Mouse (Mus musculus): Measurements from ENCODE around the gene Uvrag. TPM values are rescaled to one million over a fixed set of nuclear protein-coding genes. Genes with fewer than 3 reads are reported as not detected.
A peak's percentile ranks its signal among the peaks of the same experiment; 100 is the strongest.

The Uvrag gene
- polyA plus RNA-seq, 2 experiments, result 9.8 to 16.2 TPM

DNA sequence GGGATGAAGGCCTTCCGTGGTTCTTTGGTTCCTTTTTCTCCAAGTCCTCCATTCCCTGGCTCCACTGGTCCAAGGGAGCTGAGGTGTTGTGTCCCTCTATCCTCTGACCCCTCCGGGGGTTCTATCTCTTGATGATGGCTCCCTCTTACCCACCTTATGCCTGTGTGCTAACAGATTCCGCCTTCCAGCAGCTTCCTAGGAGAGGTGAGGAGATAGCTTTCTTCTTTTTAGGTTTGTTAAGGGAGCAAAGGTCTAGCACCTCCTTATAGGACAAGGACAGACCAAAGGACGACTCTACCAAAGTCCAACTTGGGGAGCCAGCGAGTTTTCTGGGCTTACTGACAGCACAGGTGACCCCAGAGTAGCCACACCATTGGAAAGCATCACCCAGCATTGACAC lies 181.7 kb downstream of the Uvrag start:
- no peak overlapping the region for H3K4me3 ChIP-seq (replicated peaks; ENCODE audit: low read length)
- H3K9ac ChIP-seq (ENCODE audit: low read depth, low read length, severe bottlenecking), result no peak overlapping the region
- TF ChIP-seq POLR2A (IDR thresholded peaks at IDR 0.05; ENCODE audit: borderline replicate concordance, extremely low read depth, insufficient read depth, insufficient read length), result no peak
- no peak overlapping the region for H3K4me2 ChIP-seq (replicated peaks; ENCODE audit: low read depth, low read length, severe bottlenecking)
- peaks cover 14% of the 10 kb centered on the region; the same call in 1 of the 2 replicates for H3K27me3 ChIP-seq (ENCODE audit: control insufficient read depth, insufficient read depth, low read length)
- DNase-seq (ENCODE audit: low spot score), result no peak
- peaks cover 53% of the 10 kb centered on the region for H3K4me1 ChIP-seq (ENCODE audit: control insufficient read depth, insufficient read depth, low read length)
- 80% methylated on average over 5 of the region's 5 CpGs for WGBS
- no peaks in the 10 kb centered on the region for H3K9me3 ChIP-seq (ENCODE audit: control insufficient read depth, low read length)
- ATAC-seq (ENCODE audit: low FRiP score, low read depth), result no peak
- no peaks in the 10 kb centered on the region for H3K36me3 ChIP-seq (ENCODE audit: control insufficient read depth, insufficient read depth, low read length)
- H3K27ac ChIP-seq (replicated peaks; ENCODE audit: low read depth, low read length), result no peak overlapping the region

DNA sequence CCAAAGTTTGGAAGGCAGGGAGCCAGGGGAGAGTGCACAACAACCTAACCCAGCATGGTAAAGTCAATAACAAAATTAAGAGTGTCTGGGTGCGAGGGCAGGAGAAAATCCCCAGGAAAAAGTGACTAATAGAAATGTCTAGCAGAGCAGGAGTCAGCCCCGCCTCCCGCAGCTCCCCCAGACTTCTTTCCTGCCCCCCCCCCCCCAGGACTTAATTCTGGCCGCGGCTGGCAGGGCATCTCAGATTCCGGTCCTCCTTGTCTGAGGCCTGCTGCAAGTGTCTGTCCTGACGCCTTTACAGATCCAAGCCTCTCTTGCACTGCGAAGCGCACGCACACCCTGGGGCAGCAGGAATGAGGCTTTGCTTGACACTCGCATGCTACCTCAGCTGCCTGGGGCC lies 182.8 kb downstream of the Uvrag start:
- H3K4me1 ChIP-seq (ENCODE audit: control insufficient read depth, insufficient read depth, low read length), result peaks cover 58% of the 10 kb centered on the region
- DNase-seq (ENCODE audit: low spot score), result peak; percentile 59
- ATAC-seq (ENCODE audit: low FRiP score, low read depth), result no peak
- H3K27me3 ChIP-seq (ENCODE audit: control insufficient read depth, insufficient read depth, low read length), result peaks cover 14% of the 10 kb centered on the region; the same call in 1 of the 2 replicates
- no peak for TF ChIP-seq POLR2A (IDR thresholded peaks at IDR 0.05; ENCODE audit: borderline replicate concordance, extremely low read depth, insufficient read depth, insufficient read length)
- H3K4me2 ChIP-seq (replicated peaks; ENCODE audit: low read depth, low read length, severe bottlenecking), result no peak overlapping the region
- no peak overlapping the region for H3K9ac ChIP-seq (ENCODE audit: low read depth, low read length, severe bottlenecking)
- no peaks in the 10 kb centered on the region for H3K9me3 ChIP-seq (ENCODE audit: control insufficient read depth, low read length)
- peak overlapping the region; percentile 52; the same call in 1 of the 2 replicates for H3K27ac ChIP-seq (replicated peaks; ENCODE audit: low read depth, low read length)
- H3K36me3 ChIP-seq (ENCODE audit: control insufficient read depth, insufficient read depth, low read length), result no peaks in the 10 kb centered on the region
- 12% methylated on average over 9 of the region's 11 CpGs for WGBS
- H3K4me3 ChIP-seq (replicated peaks; ENCODE audit: low read length), result no peak overlapping the region

DNA sequence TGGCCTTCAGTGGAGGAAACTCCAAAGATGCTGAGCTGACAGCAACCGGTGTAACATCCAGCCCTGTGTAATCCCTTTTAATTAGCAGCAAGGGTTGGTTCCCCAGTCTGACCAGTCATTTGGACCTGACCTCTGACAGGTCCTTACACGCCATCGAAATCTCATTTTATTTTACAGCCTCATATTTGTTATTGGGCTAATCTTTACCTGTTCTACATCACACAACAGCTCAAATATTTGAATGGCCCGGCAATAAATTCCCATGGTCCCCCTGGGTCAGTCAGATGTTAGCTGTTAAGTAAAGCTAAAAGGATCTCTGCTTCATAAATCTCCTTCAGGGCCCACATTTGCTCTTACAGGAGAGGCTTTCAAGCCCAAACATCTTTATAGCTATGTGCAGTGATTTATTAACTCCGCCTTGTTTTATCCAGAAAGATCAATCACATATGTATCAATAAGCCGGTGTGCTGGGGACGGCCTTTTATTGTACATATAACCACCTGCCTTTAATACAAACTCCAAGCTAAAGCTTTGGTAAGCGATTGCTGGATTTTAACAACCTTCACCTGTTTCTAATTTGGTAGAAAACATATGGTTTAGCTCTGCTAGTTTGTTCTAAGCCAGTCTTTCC lies 183.7 kb downstream of the Uvrag start:
- 21% methylated on average over 8 of the region's 8 CpGs for WGBS
- H3K27me3 ChIP-seq (ENCODE audit: control insufficient read depth, insufficient read depth, low read length), result peaks cover 14% of the 10 kb centered on the region; the same call in 1 of the 2 replicates
- DNase-seq (ENCODE audit: low spot score) (peak; percentile 94), ATAC-seq (ENCODE audit: low FRiP score, low read depth) (peak; percentile 82)
- H3K4me1 ChIP-seq (ENCODE audit: control insufficient read depth, insufficient read depth, low read length), result peaks cover 52% of the 10 kb centered on the region
- H3K4me2 ChIP-seq (replicated peaks; ENCODE audit: low read depth, low read length, severe bottlenecking), result 0 out of 2 replicates have a peak overlapping the region, but pooled peaks have one; percentile 1
- no peak overlapping the region for H3K9ac ChIP-seq (ENCODE audit: low read depth, low read length, severe bottlenecking)
- no peaks in the 10 kb centered on the region for H3K36me3 ChIP-seq (ENCODE audit: control insufficient read depth, insufficient read depth, low read length)
- H3K4me3 ChIP-seq (replicated peaks; ENCODE audit: low read length), result no peak overlapping the region
- no peaks in the 10 kb centered on the region for H3K9me3 ChIP-seq (ENCODE audit: control insufficient read depth, low read length)
- H3K27ac ChIP-seq (replicated peaks; ENCODE audit: low read depth, low read length), result no peak overlapping the region
- TF ChIP-seq POLR2A (IDR thresholded peaks at IDR 0.05; ENCODE audit: borderline replicate concordance, extremely low read depth, insufficient read depth, insufficient read length), result no peak

DNA sequence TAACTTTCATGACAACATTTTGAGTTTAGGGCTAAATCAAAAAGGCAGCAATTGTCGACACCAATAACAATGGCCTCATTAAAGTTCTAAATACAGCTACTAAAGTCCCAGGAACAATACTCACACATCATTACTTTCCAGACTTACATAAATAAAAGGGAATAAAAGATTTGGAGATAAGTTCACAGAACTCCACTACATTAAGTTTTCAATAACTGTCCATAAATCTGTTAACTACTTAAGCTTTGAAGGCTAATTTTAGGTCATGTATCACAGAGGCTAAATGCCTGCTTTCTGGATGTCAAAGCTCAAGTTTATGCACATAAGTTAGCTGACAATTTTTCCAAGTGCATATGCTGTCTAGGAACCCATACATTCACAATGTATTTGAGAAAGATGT lies 184.3 kb downstream of the Uvrag start:
- peaks cover 52% of the 10 kb centered on the region for H3K4me1 ChIP-seq (ENCODE audit: control insufficient read depth, insufficient read depth, low read length)
- H3K9me3 ChIP-seq (ENCODE audit: control insufficient read depth, low read length), result no peaks in the 10 kb centered on the region
- no peak overlapping the region for H3K9ac ChIP-seq (ENCODE audit: low read depth, low read length, severe bottlenecking)
- H3K4me3 ChIP-seq (replicated peaks; ENCODE audit: low read length), result no peak overlapping the region
- 19% methylated on average over 1 of the region's 1 CpGs for WGBS
- DNase-seq (ENCODE audit: low spot score), result no peak
- ATAC-seq (ENCODE audit: low FRiP score, low read depth), result no peak
- H3K27ac ChIP-seq (replicated peaks; ENCODE audit: low read depth, low read length), result no peak overlapping the region
- H3K4me2 ChIP-seq (replicated peaks; ENCODE audit: low read depth, low read length, severe bottlenecking), result no peak overlapping the region
- H3K27me3 ChIP-seq (ENCODE audit: control insufficient read depth, insufficient read depth, low read length), result peaks cover 14% of the 10 kb centered on the region; the same call in 1 of the 2 replicates
- no peak for TF ChIP-seq POLR2A (IDR thresholded peaks at IDR 0.05; ENCODE audit: borderline replicate concordance, extremely low read depth, insufficient read depth, insufficient read length)
- no peaks in the 10 kb centered on the region for H3K36me3 ChIP-seq (ENCODE audit: control insufficient read depth, insufficient read depth, low read length)

DNA sequence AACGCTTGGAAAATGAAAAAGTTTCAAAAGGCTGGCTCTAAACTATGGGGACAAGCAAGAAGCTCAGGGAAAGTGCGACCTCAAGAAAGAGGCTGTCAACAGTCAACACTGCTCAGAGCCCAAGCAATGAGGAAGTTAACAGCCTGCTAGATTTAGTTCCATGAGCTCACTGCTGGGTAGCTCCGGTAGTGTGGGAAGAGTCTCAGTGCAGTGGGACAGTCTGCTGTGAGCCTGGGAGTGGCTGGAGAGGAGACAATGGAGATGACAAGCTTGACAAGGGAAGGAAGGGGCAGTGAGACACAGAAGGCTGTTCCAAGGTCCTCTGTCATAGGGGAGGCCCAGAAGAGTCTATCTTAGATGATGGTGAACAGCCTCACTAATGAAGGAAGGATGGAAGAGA lies 187.3 kb downstream of the Uvrag start:
- no peak overlapping the region for H3K4me3 ChIP-seq (replicated peaks; ENCODE audit: low read length)
- no peaks in the 10 kb centered on the region for H3K9me3 ChIP-seq (ENCODE audit: control insufficient read depth, low read length)
- no peak for TF ChIP-seq POLR2A (IDR thresholded peaks at IDR 0.05; ENCODE audit: borderline replicate concordance, extremely low read depth, insufficient read depth, insufficient read length)
- peaks cover 7% of the 10 kb centered on the region; the same call in 1 of the 2 replicates for H3K27me3 ChIP-seq (ENCODE audit: control insufficient read depth, insufficient read depth, low read length)
- no peaks in the 10 kb centered on the region for H3K36me3 ChIP-seq (ENCODE audit: control insufficient read depth, insufficient read depth, low read length)
- no peak for ATAC-seq (ENCODE audit: low FRiP score, low read depth)
- no peak overlapping the region for H3K4me2 ChIP-seq (replicated peaks; ENCODE audit: low read depth, low read length, severe bottlenecking)
- 83% methylated on average over 3 of the region's 3 CpGs for WGBS
- DNase-seq (ENCODE audit: low spot score), result no peak
- H3K9ac ChIP-seq (ENCODE audit: low read depth, low read length, severe bottlenecking), result no peak overlapping the region
- H3K27ac ChIP-seq (replicated peaks; ENCODE audit: low read depth, low read length), result no peak overlapping the region
- H3K4me1 ChIP-seq (ENCODE audit: control insufficient read depth, insufficient read depth, low read length), result peaks cover 44% of the 10 kb centered on the region
